Mouse (Mus musculus) lung, postnatal 0 days (tissue): ENCODE results near the gene Robo2.

Experiments
- CTCF ChIP-seq: IDR thresholded peaks from 2 replicates; pipeline ENCODE4 v1.5.1; 2016; ENCODE audit warnings: antibody characterized with exemption, mild to moderate bottlenecking
- EP300 ChIP-seq: IDR thresholded peaks from 2 replicates; pipeline ENCODE4 v1.6.1; 2016; ENCODE audit warnings: antibody characterized with exemption, mild to moderate bottlenecking, control low read depth

GRCm38 (mm10) chr16:74215791-74216190 is 195.8 kb downstream of the Robo2 start:
- TF ChIP-seq CTCF (no peak), EP300 (no peak)
